Mouse (Mus musculus) kidney, embryonic 15.5 days (tissue): Measurements from ENCODE around the gene Acd. TPM values are rescaled to one million over a fixed set of nuclear protein-coding genes. Genes with fewer than 3 reads are reported as not detected.

Experiments
- ATAC-seq: fragments of 200-750 bp; cut with Nextera tagmentation; replicated peaks from 2 replicates; pipeline ENCODE4 v1.8.0; 2017; ENCODE audit warnings: moderate TSS enrichment; ENCODE audit not compliant: low FRiP score
- H3K27ac ChIP-seq: fragments of 300-500 bp; sonication (generic); 2 replicates; pipeline ENCODE4 v1.5.1; 2015; ENCODE audit warnings: mild to moderate bottlenecking, inconsistent platforms
- H3K27me3 ChIP-seq: fragments of 300-500 bp; sonication (generic); 2 replicates; pipeline ENCODE4 v1.6.1; 2015; ENCODE audit warnings: inconsistent platforms
- H3K36me3 ChIP-seq: fragments of 300-500 bp; sonication (generic); 2 replicates; pipeline ENCODE4 v1.6.1; 2015; ENCODE audit warnings: inconsistent platforms
- H3K4me1 ChIP-seq: fragments of 300-500 bp; sonication (generic); 2 replicates; pipeline ENCODE4 v1.6.1; 2015; ENCODE audit warnings: inconsistent platforms
- H3K4me2 ChIP-seq: fragments of 300-500 bp; sonication (generic); 2 replicates; pipeline ENCODE4 v1.6.1; 2015; ENCODE audit warnings: moderate library complexity, mild to moderate bottlenecking, inconsistent platforms
- H3K4me3 ChIP-seq: fragments of 300-500 bp; sonication (generic); replicated peaks from 2 replicates; pipeline ENCODE4 v1.5.1; 2015; ENCODE audit warnings: mild to moderate bottlenecking, inconsistent platforms
- H3K9ac ChIP-seq: fragments of 300-500 bp; sonication (generic); 2 replicates; pipeline ENCODE4 v1.6.1; 2015; ENCODE audit warnings: mild to moderate bottlenecking, inconsistent platforms
- H3K9me3 ChIP-seq: fragments of 300-500 bp; sonication (generic); replicated peaks from 2 replicates; pipeline ENCODE4 v1.6.1; 2016; ENCODE audit warnings: inconsistent platforms
- whole genome bisulfite sequencing: fragments of 180-500 bp; shearing (Covaris S2); methylation state at CpG from one replicate; pipeline ENCODE4 v1.1.7; 2015; ENCODE audit warnings: mixed read lengths; 5-methylcytosine and 5-hydroxymethylcytosine counted together
- polyA plus RNA-seq: library from polyadenylated mRNA; unstranded; fragments of >200 nt; fragmentation: Nextera tagmentation; extraction: Ambion mirVana; gene quantifications from 2 replicates; pipeline ENCODE4 v1.2.1, GENCODE M21; 2015

Acd gene
- polyA plus RNA-seq, 1 experiment from 2014 or later, result 67.2 TPM

GRCm38 (mm10) chr8:105688242-105688752 is 12.6 kb downstream of the Acd start:
- Histone ChIP-seq H3K9ac (no peak overlapping the region), H3K27me3 (no peaks in the 10 kb centered on the region), H3K27ac (no peak overlapping the region), H3K9me3 (no peaks in the 10 kb centered on the region), H3K36me3 (peaks cover 22% of the 10 kb centered on the region), H3K4me2 (no peak overlapping the region), H3K4me3 (no peak overlapping the region), H3K4me1 (peaks cover 14% of the 10 kb centered on the region)
- no peak for ATAC-seq
- 78% methylated on average over 14 of the region's 14 CpGs for whole genome bisulfite sequencing

GRCm38 (mm10) chr8:105687512-105687911 is 13.4 kb downstream of the Acd start:
- no peak overlapping the region for H3K4me2 ChIP-seq
- no peak overlapping the region for H3K27ac ChIP-seq
- peaks cover 25% of the 10 kb centered on the region for H3K36me3 ChIP-seq
- ATAC-seq, result no peak
- H3K9ac ChIP-seq, result no peak overlapping the region
- peaks cover 14% of the 10 kb centered on the region for H3K4me1 ChIP-seq
- 70% methylated on average over 8 of the region's 8 CpGs for WGBS
- no peaks in the 10 kb centered on the region for H3K9me3 ChIP-seq
- H3K4me3 ChIP-seq, result no peak overlapping the region
- no peaks in the 10 kb centered on the region for H3K27me3 ChIP-seq

DNA sequence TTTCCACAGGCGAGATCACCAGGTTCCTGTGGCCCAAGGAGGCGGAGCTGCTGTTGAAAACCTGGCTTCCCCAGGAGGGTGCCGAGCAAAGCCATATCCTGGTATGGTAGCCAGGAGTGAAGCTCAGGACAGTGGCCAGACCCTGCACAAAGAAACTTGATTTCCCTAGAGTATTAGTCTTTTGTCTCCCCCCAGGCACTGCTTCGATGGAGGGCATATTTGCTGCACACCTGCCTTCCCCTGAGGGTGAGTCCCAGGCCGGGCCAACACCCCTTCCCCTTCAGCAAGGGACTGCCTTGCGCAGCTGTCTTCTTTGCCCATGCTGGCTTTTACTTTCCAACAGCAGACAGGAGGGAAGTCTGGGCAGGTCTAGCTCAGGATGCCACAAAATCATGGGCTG is 14.4 kb downstream of the Acd start:
- H3K9ac ChIP-seq, result no peak overlapping the region
- peaks cover 34% of the 10 kb centered on the region for H3K36me3 ChIP-seq
- H3K27ac ChIP-seq, result no peak overlapping the region
- WGBS, result 57% methylated on average over 6 of the region's 6 CpGs
- peak overlapping the region; percentile 57; the same call in 1 of the 2 replicates for H3K4me2 ChIP-seq
- ATAC-seq, result no peak
- no peak overlapping the region for H3K4me3 ChIP-seq
- peaks cover 14% of the 10 kb centered on the region for H3K4me1 ChIP-seq
- H3K9me3 ChIP-seq, result no peaks in the 10 kb centered on the region
- no peaks in the 10 kb centered on the region for H3K27me3 ChIP-seq

GRCm38 (mm10) chr8:105685796-105686308 is 15.1 kb downstream of the Acd start, which contains the start of gene Carmil2:
Carmil2 (plus strand) TSS chr8:105686274.
- 7% methylated on average over 26 of the region's 26 CpGs for WGBS
- Histone ChIP-seq H3K9ac (peak within 1 kb of the TSS; percentile 15; the same call in 1 of the 2 replicates), H3K36me3 (peaks cover 41% of the 10 kb centered on the region), H3K4me3 (peak within 1 kb of the TSS; percentile 22), H3K4me2 (peak within 1 kb of the TSS; percentile 57), H3K27me3 (no peaks in the 10 kb centered on the region), H3K9me3 (no peaks in the 10 kb centered on the region), H3K4me1 (peaks cover 14% of the 10 kb centered on the region), H3K27ac (no peak within 1 kb of the TSS)
- ATAC-seq, result peak; percentile 38

- Histone ChIP-seq H3K9ac (0 out of 2 replicates have a peak overlapping the region, but pooled peaks have one; percentile 15), H3K4me1 (peaks cover 14% of the 10 kb centered on the region), H3K4me3 (peak overlapping the region; percentile 22; the same call in 1 of the 2 replicates), H3K27me3 (no peaks in the 10 kb centered on the region), H3K4me2 (peak overlapping the region; percentile 57), H3K27ac (no peak overlapping the region), H3K9me3 (no peaks in the 10 kb centered on the region), H3K36me3 (peaks cover 46% of the 10 kb centered on the region)
- ATAC-seq, result no peak
- WGBS, result 72% methylated on average over 7 of the region's 7 CpGs
These were observed 15.6 kb downstream of the Acd start for GRCm38 (mm10) chr8:105685325-105685724.

- H3K4me1 ChIP-seq, result no peaks in the 10 kb centered on the region
- no peak overlapping the region for H3K4me3 ChIP-seq
- H3K27me3 ChIP-seq, result no peaks in the 10 kb centered on the region
- no peak overlapping the region for H3K9ac ChIP-seq
- ATAC-seq, result no peak
- H3K36me3 ChIP-seq, result peaks cover 99% of the 10 kb centered on the region
- WGBS, result 89% methylated on average over 1 of the region's 1 CpGs
- H3K27ac ChIP-seq, result no peak overlapping the region
- no peaks in the 10 kb centered on the region for H3K9me3 ChIP-seq
- H3K4me2 ChIP-seq, result no peak overlapping the region
These were observed 23.0 kb downstream of the Acd start for GRCm38 (mm10) chr8:105677891-105678290.

GRCm38 (mm10) chr8:105661167-105661566 is 39.7 kb downstream of the Acd start:
- H3K36me3 ChIP-seq, result peaks cover 37% of the 10 kb centered on the region
- WGBS, result 75% methylated on average over 3 of the region's 3 CpGs

DNA sequence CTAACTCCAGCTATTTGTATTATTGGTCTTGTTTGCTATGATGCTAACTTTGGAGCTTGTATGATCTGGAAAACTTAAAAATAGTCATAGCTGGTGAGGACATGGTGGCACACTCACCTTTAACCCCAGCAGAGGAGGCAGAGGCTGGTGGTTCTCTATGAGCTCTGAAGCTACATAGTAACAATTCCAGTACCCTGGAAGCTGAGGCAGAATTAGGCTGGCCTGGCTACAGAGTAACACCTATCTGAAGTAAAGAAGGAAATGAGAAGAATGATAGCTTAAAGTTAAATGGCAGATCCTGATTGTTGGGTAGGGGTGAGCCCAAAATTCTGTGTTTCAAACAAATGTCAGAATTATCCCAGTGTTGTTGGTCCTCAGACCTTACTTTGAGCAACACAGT is 43.3 kb downstream of the Acd start:
- Histone ChIP-seq H3K4me3 (no peak overlapping the region), H3K27me3 (no peaks in the 10 kb centered on the region), H3K4me2 (no peak overlapping the region), H3K4me1 (no peaks in the 10 kb centered on the region), H3K9ac (no peak overlapping the region), H3K36me3 (peaks cover 40% of the 10 kb centered on the region), H3K9me3 (no peaks in the 10 kb centered on the region), H3K27ac (no peak overlapping the region)
- ATAC-seq, result no peak

More at GRCm38 (mm10) chr8:105661167-105661566, 39.7 kb downstream of the Acd start:
- ATAC-seq, result no peak
- Histone ChIP-seq H3K4me2 (no peak overlapping the region), H3K27me3 (no peaks in the 10 kb centered on the region), H3K4me3 (no peak overlapping the region), H3K9ac (no peak overlapping the region), H3K4me1 (no peaks in the 10 kb centered on the region), H3K9me3 (no peaks in the 10 kb centered on the region), H3K27ac (no peak overlapping the region)

DNA sequence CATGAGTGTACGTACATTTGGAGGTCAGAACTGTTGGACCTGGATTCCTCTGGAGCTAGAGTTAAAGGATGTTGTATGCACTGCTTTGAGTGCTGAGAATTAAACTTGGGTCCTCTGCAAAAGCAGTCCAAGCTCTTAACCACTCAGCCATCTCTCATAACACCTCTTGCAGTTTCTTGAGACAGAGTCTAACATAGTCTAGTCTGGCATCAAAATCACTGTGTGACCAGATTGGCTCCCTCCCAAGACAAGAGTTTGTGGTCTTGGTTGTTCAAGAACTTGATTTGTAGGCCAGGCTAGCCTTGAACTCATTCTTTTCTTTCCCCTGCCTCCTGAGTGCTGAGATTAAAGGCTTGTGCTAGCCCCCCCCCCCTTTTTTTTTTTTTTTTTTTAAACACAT is 52.0 kb downstream of the Acd start:
- Histone ChIP-seq H3K4me3 (no peak overlapping the region), H3K9ac (no peak overlapping the region), H3K9me3 (no peaks in the 10 kb centered on the region), H3K4me2 (no peak overlapping the region), H3K36me3 (peaks cover 65% of the 10 kb centered on the region), H3K4me1 (no peaks in the 10 kb centered on the region), H3K27me3 (no peaks in the 10 kb centered on the region), H3K27ac (no peak overlapping the region)
- 86% methylated on average over 1 of the region's 1 CpGs for WGBS
- no peak for ATAC-seq

Other genes starting within 250 kb of the Acd start
- 30.7 and 38.3 TPM in 2 replicates for gene Tppp3, start 229.6 kb downstream of the Acd start, polyA plus RNA-seq
- 39.2 and 43.7 TPM in 2 replicates for gene Zdhhc1, start 204.2 kb downstream of the Acd start, polyA plus RNA-seq
- 30.0 and 35.6 TPM in 2 replicates for gene Hsd11b2, start 182.3 kb downstream of the Acd start, polyA plus RNA-seq
- gene Atp6v0d1, start 135.1 kb downstream of the Acd start, polyA plus RNA-seq, result 85.8 and 88.3 TPM in 2 replicates
- 33.3 and 39.5 TPM in 2 replicates for gene Ripor1, start 95.8 kb downstream of the Acd start, polyA plus RNA-seq
- 134 TPM in 2 replicates for gene Ctcf, start 64.5 kb downstream of the Acd start, polyA plus RNA-seq
- 0.83 and 1.1 TPM in 2 replicates for gene Agrp, start 63.7 kb downstream of the Acd start, polyA plus RNA-seq
- 0.63 and 0.78 TPM in 2 replicates for gene Carmil2, start 14.8 kb downstream of the Acd start, polyA plus RNA-seq
- 16.9 and 18.0 TPM in 2 replicates for gene Pard6a, start within 50 bp of the Acd start, polyA plus RNA-seq
- 0.26 TPM in 1 of 2 replicates, not detected in the other for gene 4933405L10Rik, start 6.6 kb upstream of the Acd start, polyA plus RNA-seq
- 28.8 and 31.0 TPM in 2 replicates for gene Enkd1, start 7.1 kb upstream of the Acd start, polyA plus RNA-seq
- gene Gfod2, start 57.6 kb upstream of the Acd start, polyA plus RNA-seq, result 21.2 and 23.7 TPM in 2 replicates
- gene Ranbp10, start 126.2 kb upstream of the Acd start, polyA plus RNA-seq, result 12.2 and 13.8 TPM in 2 replicates
- 0.13 and 0.14 TPM in 2 replicates for gene Tsnaxip1, start 126.6 kb upstream of the Acd start, polyA plus RNA-seq
- 42.0 and 47.0 TPM in 2 replicates for gene Cenpt, start 152.2 kb upstream of the Acd start, polyA plus RNA-seq
- gene Thap11, start 154.0 kb upstream of the Acd start, polyA plus RNA-seq, result 66.9 and 67.5 TPM in 2 replicates
- 283 and 294 TPM in 2 replicates for gene Nutf2, start 159.5 kb upstream of the Acd start, polyA plus RNA-seq
- 47.1 and 51.9 TPM in 2 replicates for gene Edc4, start 179.8 kb upstream of the Acd start, polyA plus RNA-seq
- gene Nrn1l, start 192.5 kb upstream of the Acd start, polyA plus RNA-seq, result 0.78 and 0.92 TPM in 2 replicates
- gene Pskh1, start 199.3 kb upstream of the Acd start, polyA plus RNA-seq, result 36.4 and 41.9 TPM in 2 replicates
- gene Ctrl, start 232.8 kb upstream of the Acd start, polyA plus RNA-seq, result 1.2 and 1.7 TPM in 2 replicates
- 43.8 and 44.5 TPM in 2 replicates for gene Psmb10, start 237.3 kb upstream of the Acd start, polyA plus RNA-seq
- gene Lcat, start 242.3 kb upstream of the Acd start, polyA plus RNA-seq, result 1.3 and 2.8 TPM in 2 replicates